Mouse (Mus musculus): ENCODE measurements around the gene Osbpl3.

DNA sequence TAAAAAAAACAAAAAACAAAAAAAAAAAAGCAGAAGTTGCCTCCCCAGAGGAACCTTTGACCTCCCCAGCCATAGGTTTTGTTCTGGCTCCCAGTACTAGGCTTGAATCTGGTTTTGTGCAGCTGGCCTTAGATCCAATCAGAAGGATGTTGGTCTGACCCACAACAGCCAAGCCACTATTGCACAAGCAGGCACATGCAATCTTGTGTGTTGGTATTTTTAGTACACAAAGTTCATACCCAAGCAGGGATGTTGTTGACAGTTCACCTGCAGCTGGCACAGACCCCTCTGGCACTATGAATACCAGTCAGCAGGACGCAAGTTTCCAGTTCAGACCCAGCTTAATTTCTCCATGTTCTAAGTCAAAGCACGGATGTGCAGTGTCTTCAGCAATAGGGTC, 18.2 kb downstream of the Osbpl3 start:
- TF ChIP-seq CTCF (IDR thresholded peaks at IDR 0.05; ENCODE audit: borderline replicate concordance, insufficient read depth, low read depth, low read length) (no peak), POLR2A (IDR thresholded peaks at IDR 0.05; ENCODE audit: borderline replicate concordance, insufficient read depth, low read length) (no peak)
